Mouse (Mus musculus): ENCODE data around the gene Rrp7a. TPM values are rescaled to one million over a fixed set of nuclear protein-coding genes. Genes with fewer than 3 reads are reported as not detected.

The Rrp7a gene
- polyA plus RNA-seq, 1 experiment, result 104 TPM

DNA sequence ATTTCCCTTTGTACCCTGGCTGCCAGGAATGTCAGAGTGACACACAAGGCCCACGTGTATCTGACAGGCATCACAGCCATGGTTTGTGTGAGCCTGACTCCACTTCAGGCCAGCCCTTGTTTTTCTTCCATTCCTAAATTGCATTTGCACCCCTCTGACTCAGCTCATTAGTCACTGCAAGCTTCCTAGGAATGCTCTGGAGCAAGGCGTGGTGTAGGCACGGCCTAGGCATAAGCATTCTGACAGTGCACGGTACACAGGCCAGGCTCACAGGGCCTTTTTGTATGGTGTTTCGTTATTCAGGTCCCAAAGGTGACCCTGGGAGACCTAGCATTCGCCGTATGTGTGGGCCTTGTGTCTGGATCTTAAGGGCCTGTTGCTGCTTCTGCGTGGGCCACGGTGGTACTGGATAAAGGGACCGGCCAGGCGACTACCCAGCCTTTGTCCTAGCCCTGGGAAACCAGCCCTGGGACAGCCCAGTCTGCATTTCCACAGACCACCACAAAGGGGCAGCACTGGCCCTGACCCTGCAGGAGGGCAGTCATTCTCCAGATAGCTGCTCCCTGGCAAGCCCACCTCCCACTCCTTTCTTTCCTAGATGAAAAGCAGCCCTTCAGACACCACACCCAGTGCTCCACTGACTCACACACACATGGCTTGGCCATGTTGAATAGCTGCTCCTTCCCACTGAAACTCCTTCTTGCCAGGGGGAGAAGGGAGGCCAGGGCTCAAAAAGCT, 34.5 kb upstream of the Rrp7a start:
- H3K27ac ChIP-seq (ENCODE audit: insufficient read depth, low read length), result no peak overlapping the region
- WGBS, result 93% methylated on average over 11 of the region's 11 CpGs
- H3K27me3 ChIP-seq (ENCODE audit: control insufficient read depth, insufficient read depth, low read length), result no peaks in the 10 kb centered on the region
- TF ChIP-seq CTCF (IDR thresholded peaks at IDR 0.05; ENCODE audit: extremely low read depth, insufficient read depth, insufficient read length, insufficient replicate concordance) (peak; percentile 78; the same call in 1 of the 2 replicates), POLR2A (IDR thresholded peaks at IDR 0.05; ENCODE audit: low read depth, low read length) (no peak)
- peaks cover 26% of the 10 kb centered on the region for H3K36me3 ChIP-seq (ENCODE audit: control insufficient read depth, insufficient read depth, low read length)
- H3K4me3 ChIP-seq (ENCODE audit: extremely low read depth, insufficient read depth, insufficient read length), result no peak overlapping the region
- no peaks in the 10 kb centered on the region for H3K4me1 ChIP-seq (ENCODE audit: control insufficient read depth, insufficient read depth, insufficient read length)
- DNase-seq (ENCODE audit: low read depth in 1 of 2, low spot score in 2 of 2), result peak in 1 of 2 experiments; percentile 53

DNA sequence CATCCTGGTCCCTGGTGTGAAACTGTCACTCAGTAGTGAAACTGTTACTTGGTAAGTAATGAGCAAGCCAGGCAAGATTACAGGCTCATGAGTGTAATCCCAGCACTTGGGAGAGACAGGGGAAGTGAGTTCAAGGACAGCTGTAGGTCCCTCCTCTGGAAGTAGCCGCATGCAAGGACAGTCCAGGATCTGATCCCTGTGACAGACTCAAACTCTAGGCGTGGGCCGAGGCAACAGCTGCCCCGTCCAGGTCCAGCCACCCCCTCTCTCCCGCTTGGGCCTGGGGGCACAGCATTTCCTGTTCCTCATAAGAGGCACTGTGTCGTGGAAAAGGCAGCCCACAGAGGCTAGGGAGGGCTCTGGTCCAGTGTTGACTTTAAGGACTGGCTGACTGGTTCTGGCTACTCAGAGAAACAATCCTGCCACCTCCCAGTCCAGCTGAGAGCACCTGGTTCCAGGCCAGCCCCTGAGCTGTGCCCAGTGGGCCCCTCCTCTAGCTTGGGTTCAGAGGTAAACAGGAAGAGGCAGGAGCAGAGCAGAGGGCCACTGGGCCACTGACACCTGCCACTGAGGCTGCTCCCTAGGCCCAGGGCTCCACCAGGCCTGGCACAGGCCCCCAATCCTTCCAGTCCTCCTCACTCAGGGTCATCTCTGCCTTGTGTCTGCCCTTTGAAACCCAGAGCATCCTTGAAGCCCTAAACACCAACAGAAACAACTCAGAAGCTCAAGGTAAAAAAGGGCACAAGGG, 33.2 kb upstream of the Rrp7a start:
- peaks cover 18% of the 10 kb centered on the region for H3K36me3 ChIP-seq (ENCODE audit: control insufficient read depth, insufficient read depth, low read length)

DNA sequence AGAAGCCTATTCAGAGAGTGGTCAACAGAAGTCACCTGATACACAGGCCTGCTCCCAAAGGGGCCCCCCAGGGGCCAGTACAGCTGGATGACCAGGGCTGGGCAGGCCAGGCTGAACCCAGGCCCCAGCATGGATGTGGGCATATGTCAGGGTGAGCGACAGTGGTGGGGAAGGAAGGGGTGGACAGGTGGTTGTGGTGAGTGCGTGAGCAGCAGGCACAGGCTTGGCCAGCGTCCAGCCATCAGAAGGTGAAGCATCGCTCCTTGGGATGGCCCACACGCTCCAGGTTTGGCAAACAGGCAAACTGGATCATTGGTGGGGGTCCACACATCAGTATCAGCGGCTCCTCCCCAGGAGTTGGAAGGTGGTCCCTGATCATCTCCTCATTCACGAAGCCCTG, 31.7 kb upstream of the Rrp7a start:
- TF ChIP-seq POLR2A (IDR thresholded peaks at IDR 0.05; ENCODE audit: low read depth, low read length) (no peak), CTCF (IDR thresholded peaks at IDR 0.05; ENCODE audit: extremely low read depth, insufficient read depth, insufficient read length, insufficient replicate concordance) (no peak)
- no peak for DNase-seq (ENCODE audit: low read depth in 1 of 2, low spot score in 2 of 2)
- Histone ChIP-seq H3K4me3 (ENCODE audit: extremely low read depth, insufficient read depth, insufficient read length) (no peak overlapping the region), H3K27me3 (ENCODE audit: control insufficient read depth, insufficient read depth, low read length) (no peaks in the 10 kb centered on the region), H3K36me3 (ENCODE audit: control insufficient read depth, insufficient read depth, low read length) (peaks cover 5% of the 10 kb centered on the region; the same call in 1 of the 2 replicates), H3K27ac (ENCODE audit: insufficient read depth, low read length) (no peak overlapping the region), H3K4me1 (ENCODE audit: control insufficient read depth, insufficient read depth, insufficient read length) (no peaks in the 10 kb centered on the region)
- WGBS, result 93% methylated on average over 7 of the region's 7 CpGs

More for the DNA sequence above, 33.2 kb upstream of the Rrp7a start:
- 58% methylated on average over 6 of the region's 6 CpGs for WGBS
- TF ChIP-seq CTCF (IDR thresholded peaks at IDR 0.05; ENCODE audit: extremely low read depth, insufficient read depth, insufficient read length, insufficient replicate concordance) (no peak), POLR2A (IDR thresholded peaks at IDR 0.05; ENCODE audit: low read depth, low read length) (no peak)
- Histone ChIP-seq H3K27ac (ENCODE audit: insufficient read depth, low read length) (peak overlapping the region; percentile 48; the same call in 1 of the 2 replicates), H3K4me1 (ENCODE audit: control insufficient read depth, insufficient read depth, insufficient read length) (no peaks in the 10 kb centered on the region), H3K4me3 (ENCODE audit: extremely low read depth, insufficient read depth, insufficient read length) (no peak overlapping the region), H3K27me3 (ENCODE audit: control insufficient read depth, insufficient read depth, low read length) (no peaks in the 10 kb centered on the region)
- no peak for DNase-seq (ENCODE audit: low read depth in 1 of 2, low spot score in 2 of 2)

DNA sequence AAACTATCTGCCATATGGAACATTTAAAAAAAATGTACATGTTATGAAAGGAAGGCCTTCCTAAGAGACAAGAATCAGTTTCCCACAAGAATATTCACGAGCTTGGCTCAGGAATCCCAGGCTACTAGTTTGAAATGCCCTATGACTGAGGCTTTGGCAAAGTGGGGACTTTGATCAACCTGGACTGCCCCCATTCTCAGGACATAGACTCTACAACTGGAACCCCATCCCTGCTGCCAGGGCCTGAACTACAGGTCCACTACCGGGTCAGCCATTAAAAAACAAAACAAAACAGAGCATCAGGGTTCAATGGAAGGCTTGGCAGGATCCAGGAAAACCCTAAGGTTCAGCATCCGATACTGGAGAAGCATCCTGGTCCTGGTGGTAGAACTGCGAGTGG, 28.1 kb upstream of the Rrp7a start:
- no peak for TF ChIP-seq CTCF (IDR thresholded peaks at IDR 0.05; ENCODE audit: extremely low read depth, insufficient read depth, insufficient read length, insufficient replicate concordance)
- TF ChIP-seq POLR2A (IDR thresholded peaks at IDR 0.05; ENCODE audit: low read depth, low read length), result no peak
- no peak overlapping the region for H3K27ac ChIP-seq (ENCODE audit: insufficient read depth, low read length)
- H3K27me3 ChIP-seq (ENCODE audit: control insufficient read depth, insufficient read depth, low read length), result no peaks in the 10 kb centered on the region
- H3K36me3 ChIP-seq (ENCODE audit: control insufficient read depth, insufficient read depth, low read length), result peaks cover 5% of the 10 kb centered on the region; the same call in 1 of the 2 replicates
- H3K4me3 ChIP-seq (ENCODE audit: extremely low read depth, insufficient read depth, insufficient read length), result no peak overlapping the region
- 88% methylated on average over 4 of the region's 4 CpGs for WGBS
- no peak for DNase-seq (ENCODE audit: low read depth in 1 of 2, low spot score in 2 of 2)
- peaks cover 2% of the 10 kb centered on the region; the same call in 1 of the 2 replicates for H3K4me1 ChIP-seq (ENCODE audit: control insufficient read depth, insufficient read depth, insufficient read length)

DNA sequence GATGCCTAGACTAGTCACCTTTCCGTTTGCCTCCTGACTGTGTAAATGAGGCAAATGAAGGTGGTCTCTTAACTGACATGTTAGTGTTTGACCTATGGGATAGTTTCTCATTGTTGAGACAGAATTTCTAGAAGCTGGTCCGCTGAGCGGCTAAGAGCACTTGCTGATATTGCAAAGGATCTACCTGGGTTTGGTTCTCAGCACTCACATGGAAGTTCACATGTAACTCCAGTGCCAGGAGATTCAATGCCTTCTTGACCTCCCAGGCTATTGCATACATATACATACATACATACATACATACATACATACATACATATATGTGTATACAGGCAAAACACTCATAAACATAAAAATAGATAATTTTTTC, 27.5 kb upstream of the Rrp7a start:
- peaks cover 2% of the 10 kb centered on the region; the same call in 1 of the 2 replicates for H3K4me1 ChIP-seq (ENCODE audit: control insufficient read depth, insufficient read depth, insufficient read length)
- peak overlapping the region; percentile 31 for H3K4me3 ChIP-seq (ENCODE audit: extremely low read depth, insufficient read depth, insufficient read length)
- H3K27me3 ChIP-seq (ENCODE audit: control insufficient read depth, insufficient read depth, low read length), result no peaks in the 10 kb centered on the region
- WGBS, result 33% methylated on average over 3 of the region's 3 CpGs
- TF ChIP-seq CTCF (IDR thresholded peaks at IDR 0.05; ENCODE audit: extremely low read depth, insufficient read depth, insufficient read length, insufficient replicate concordance) (no peak), POLR2A (IDR thresholded peaks at IDR 0.05; ENCODE audit: low read depth, low read length) (no peak)
- peaks cover 5% of the 10 kb centered on the region; the same call in 1 of the 2 replicates for H3K36me3 ChIP-seq (ENCODE audit: control insufficient read depth, insufficient read depth, low read length)
- H3K27ac ChIP-seq (ENCODE audit: insufficient read depth, low read length), result peak overlapping the region; percentile 100
- no peak for DNase-seq (ENCODE audit: low read depth in 1 of 2, low spot score in 2 of 2)

DNA sequence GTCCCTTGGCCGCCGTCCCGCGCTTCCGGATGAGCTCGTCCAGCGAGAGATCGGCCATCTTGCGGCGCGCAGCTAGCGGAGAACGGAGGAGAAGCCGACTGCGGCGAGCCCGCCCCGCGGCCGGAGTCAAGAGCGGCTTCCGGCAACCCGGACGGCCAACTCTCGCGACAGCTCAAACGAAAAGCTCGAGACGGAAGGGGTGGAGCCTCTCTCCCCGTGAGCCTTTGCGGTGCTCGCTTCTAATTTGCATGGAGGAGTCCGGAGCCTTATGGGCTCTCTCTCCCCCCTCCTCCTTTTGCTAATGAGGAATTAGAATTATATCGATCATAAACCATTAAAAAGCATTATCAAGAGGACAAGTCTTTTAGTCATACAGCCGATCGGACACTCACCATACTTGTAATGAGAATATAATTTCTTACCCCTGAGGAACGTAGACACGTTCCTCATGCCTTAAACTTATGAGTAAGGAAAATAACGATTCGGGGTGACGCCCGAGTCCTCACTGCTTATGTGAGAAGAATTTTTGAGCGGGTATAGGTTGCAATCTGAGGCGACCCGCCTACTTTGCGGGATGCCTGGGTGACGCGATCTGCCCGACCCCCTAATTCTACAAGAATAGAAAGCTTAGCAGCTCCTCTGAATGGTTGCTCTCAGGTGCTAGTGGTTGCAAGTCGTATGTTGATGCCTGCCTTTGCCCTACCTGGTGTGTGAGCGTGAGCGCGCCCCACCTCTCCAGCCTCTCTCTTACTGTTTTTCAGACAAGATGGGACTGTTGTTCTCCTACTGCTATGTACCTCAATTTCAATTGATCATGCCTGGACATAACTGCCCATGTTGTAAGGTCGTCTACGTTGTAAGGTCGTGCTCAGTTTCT, 26.8 kb upstream of the Rrp7a start, which contains the start of gene Poldip3:
Poldip3 (minus strand) TSS at position 189 of the 877 bp plus-strand sequence.
- H3K36me3 ChIP-seq (ENCODE audit: control insufficient read depth, insufficient read depth, low read length), result peaks cover 5% of the 10 kb centered on the region; the same call in 1 of the 2 replicates
- DNase-seq (ENCODE audit: low read depth in 1 of 2, low spot score in 2 of 2), result peak; percentile 96 to 97

More for the DNA sequence above, 26.8 kb upstream of the Rrp7a start, which contains the start of gene Poldip3:
- under 1% methylated on average over 56 of the region's 56 CpGs for WGBS
- Histone ChIP-seq H3K4me1 (ENCODE audit: control insufficient read depth, insufficient read depth, insufficient read length) (peaks cover 2% of the 10 kb centered on the region; the same call in 1 of the 2 replicates), H3K27me3 (ENCODE audit: control insufficient read depth, insufficient read depth, low read length) (no peaks in the 10 kb centered on the region), H3K27ac (ENCODE audit: insufficient read depth, low read length) (peak within 1 kb of the TSS; percentile 100), H3K4me3 (ENCODE audit: extremely low read depth, insufficient read depth, insufficient read length) (peak within 1 kb of the TSS; percentile 100)
- TF ChIP-seq POLR2A (IDR thresholded peaks at IDR 0.05; ENCODE audit: low read depth, low read length) (peak; percentile 85), CTCF (IDR thresholded peaks at IDR 0.05; ENCODE audit: extremely low read depth, insufficient read depth, insufficient read length, insufficient replicate concordance) (no peak)
